Mouse (Mus musculus) right cerebral cortex, postnatal 4 days (tissue): ENCODE measurements around the gene Slc6a9.

Experiments used
- DNase-seq: peaks from one replicate; pipeline ENCODE4 v3.0.0-alpha.2; 2022

The Slc6a9 gene

DNA sequence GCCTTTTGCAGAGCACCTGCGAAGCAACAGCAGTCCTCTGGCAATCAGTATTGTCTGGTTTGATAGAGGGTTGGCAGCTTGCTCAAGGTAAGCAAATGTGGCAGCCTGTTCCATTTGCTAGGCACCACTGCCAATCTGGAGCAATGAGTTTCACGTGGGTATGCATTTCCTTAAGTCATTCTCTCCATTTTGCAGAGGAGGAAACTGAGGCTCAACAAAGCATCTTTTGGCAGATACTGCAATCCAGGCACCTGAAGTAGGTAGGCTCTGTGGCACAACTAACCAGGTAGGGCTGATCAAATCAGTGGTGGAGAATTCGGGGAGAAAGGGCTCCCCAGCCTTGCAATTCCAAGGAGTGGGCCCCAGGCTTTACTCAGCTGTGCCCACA lies at the start of gene Slc6a9:
TSS of gene Slc6a9 (plus strand) at position 50 of the 388 bp plus-strand sequence.
- no peak for DNase-seq

DNA sequence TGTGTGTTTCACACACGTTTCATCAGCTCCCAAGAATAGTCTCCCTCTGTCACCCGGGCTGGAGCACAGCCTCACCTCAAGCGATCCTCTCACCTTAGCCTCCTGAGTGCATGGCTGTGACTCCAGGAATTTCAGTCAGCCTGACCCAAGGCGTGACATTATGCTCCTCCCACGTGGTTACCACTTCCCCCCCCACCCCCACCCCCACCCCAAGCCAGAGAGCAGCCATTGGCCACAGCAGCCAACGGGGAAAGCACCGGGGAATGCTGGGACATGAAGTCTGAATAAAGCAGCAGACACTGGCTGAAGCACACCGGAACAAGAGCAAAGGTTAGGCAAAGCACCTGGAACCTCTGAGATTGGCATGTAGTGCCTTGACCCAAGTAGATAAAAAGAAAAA lies 47.3 kb upstream of the Slc6a9 start:
- DNase-seq, result no peak

GRCm38 (mm10) chr4:117788308-117788707 lies 46.0 kb upstream of the Slc6a9 start:
- no peak for DNase-seq

- DNase-seq, result no peak
Observed at GRCm38 (mm10) chr4:117799904-117800303, 34.4 kb upstream of the Slc6a9 start.

DNA sequence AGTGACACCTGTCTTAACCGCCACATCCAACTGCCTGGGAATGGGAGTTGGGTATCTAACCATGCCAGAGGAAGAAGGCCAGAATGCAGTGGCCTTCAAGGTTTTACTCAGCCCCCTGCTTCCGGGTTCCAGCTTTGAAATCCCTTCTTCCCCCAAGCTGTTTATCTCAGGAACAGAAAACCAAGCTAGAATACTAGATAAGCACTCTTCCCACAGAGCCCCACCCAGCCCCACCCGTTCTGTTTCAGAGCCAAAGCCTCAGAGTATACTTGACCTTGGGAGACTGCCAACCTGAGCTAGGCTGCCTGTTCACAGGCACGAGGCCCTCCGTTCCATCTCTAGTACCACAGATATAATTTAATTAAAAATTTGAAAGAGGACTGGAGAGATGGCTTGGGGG lies 27.3 kb upstream of the Slc6a9 start:
- DNase-seq, result no peak

- no peak for DNase-seq
Observed at GRCm38 (mm10) chr4:117810933-117811332, 23.4 kb upstream of the Slc6a9 start.

DNA sequence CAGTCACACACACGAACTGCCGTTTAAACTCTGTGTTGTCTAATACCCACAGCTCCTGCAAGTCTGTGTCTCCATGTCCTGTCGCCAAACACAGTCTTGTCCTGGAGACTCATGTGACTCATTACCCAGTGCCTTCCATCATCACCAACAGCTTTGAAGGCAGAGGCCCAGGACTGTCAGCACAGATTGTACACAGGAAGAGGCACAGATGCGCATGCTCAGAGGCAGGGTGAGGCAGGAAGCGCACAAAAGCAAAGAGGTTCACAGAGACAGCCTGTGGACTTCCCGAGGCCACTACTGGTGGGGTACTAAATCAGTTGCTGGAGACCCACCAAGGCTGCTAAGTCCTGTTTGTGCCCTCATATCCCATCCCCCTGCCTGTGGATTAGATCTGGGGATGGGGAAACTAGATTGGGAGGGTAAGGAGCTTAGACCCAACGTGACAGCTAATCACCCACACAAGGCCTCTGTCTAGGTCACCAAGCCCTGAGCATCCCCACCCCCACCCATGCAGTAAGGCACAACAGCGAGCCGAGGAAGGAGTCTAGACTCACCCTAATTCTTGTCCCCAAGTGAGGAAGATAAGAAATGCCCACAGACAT lies 20.6 kb upstream of the Slc6a9 start:
- no peak for DNase-seq

- DNase-seq, result no peak
Observed at GRCm38 (mm10) chr4:117814333-117814732, 20.0 kb upstream of the Slc6a9 start.

GRCm38 (mm10) chr4:117816776-117817175 lies 17.5 kb upstream of the Slc6a9 start:
- no peak for DNase-seq

GRCm38 (mm10) chr4:117818032-117818431 lies 16.3 kb upstream of the Slc6a9 start:
- no peak for DNase-seq

DNA sequence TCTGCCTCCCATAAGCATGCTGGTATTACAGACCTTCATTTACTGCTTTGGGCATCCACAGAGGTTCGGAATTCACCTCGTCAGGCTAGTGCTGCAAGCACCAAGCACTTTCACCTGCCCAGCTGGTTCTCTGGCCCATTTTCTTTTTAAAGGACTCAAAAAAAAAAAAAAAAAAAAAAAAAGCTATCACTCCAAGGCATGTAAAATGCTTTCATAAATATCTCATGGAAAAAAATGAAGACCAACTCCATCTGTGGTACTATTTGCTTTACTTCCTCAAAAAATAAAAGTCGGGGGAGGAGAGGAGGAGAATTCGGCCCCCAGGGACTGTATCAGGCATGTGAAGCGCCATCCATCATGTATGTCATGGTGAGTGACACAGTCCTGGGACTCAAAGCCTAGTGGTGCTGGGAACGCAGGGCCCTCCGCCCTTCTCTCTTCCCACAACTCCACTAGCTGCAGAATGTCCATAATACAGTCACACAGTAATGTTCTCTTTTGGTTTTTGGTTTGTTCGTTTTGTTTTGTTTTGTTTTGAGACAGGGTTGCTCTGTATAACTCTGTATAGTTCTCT lies 5.6 kb upstream of the Slc6a9 start:
- DNase-seq, result no peak

GRCm38 (mm10) chr4:117829260-117830123 lies 4.8 kb upstream of the Slc6a9 start:
- peak; percentile 55 for DNase-seq

DNA sequence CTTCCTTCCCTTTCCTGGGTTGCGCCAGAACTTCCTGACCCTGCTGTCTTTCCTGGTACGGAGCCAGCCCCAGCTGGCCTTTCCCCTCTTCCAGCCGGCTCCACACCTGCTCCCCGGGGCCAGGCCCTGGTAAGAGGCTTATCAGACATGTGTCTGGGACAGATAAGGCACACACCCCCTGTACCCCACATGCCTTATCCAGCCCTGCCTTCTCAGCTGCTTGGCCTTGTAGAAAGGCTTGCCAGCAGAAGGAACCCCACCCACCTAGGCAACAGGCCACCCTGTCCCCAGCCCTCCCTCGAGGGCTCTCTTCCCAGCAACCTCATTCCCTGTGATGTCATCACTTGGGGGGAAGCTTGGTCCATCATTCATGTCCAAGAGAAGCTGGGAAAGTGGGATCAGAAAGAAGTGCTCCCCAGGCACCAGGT lies 4.2 kb upstream of the Slc6a9 start:
- DNase-seq, result no peak

DNA sequence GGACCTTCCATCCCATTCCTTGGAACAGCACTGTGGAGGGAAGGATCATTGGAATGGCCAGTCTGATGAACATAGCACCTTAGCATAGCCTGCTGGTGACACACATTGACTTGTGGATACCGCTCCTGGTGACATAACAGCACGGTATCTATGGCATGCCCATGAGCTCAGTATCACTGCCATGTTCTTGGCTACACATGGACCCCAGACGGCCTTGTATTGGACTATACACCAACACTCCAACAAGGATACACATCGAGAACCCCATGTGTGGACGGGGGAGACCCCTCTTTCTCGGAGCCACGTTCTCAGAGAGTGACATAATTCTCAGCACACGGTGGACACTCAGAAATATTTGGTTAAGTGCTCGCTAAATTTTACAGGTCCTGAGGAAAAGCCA lies 3.5 kb upstream of the Slc6a9 start:
- no peak for DNase-seq

DNA sequence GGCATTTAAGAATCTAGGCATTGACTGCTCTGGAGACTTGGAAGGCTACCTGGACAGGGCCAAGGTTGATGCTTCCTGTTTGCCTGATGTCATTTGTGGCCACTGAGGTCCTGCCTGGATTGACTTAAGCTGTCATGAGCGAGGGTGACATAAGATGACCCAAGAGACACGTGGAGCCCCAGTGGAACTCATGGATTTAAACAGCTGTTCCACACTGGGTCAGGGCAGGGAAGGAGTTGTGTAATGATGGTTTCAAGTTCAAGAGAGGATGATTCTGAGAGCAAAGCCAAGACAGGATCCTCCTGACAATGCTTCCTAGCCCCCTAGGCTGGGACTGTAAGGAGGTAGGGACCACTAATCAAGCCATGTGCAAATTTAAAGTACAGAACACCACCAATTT lies 2.8 kb upstream of the Slc6a9 start:
- no peak for DNase-seq

GRCm38 (mm10) chr4:117831920-117832691 lies 2.2 kb upstream of the Slc6a9 start:
- no peak for DNase-seq

DNA sequence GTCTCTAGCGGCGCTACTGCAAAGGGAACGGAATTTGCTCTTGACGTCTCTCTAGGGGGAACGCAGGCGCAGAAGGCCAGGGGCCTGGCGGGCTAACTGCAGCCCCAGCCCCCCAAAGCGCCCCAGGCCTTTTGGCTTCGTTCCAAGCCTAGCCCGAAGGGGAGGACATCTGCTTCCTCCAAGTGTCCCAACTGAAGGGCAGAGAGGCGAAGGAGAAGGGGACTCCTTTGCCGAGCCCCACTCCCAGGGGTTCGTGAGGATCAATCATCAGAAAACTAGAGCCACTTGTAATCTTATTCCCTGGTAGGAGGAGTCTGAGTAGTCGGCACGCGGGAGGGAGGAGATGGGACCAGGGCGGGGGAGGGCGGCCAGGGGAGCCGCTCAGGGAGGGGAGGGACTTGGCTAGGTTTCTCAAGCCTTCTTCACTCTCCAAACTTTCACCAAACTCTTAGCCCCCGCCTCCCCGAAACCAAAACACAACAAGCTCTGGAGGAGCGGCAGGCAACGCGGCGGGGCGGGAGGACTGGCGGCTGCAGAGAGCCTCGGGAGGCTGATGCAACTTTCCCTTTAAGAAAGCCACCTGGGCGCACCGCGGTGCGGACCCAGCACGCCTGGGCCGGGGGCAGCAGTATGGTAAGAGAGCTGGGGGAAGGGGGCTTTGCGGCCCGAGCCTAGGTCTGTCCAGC lies 682 bp downstream of the Slc6a9 start:
- DNase-seq, result peak; percentile 66

- DNase-seq, result peak; percentile 58
Observed at GRCm38 (mm10) chr4:117835531-117836111, 1.3 kb downstream of the Slc6a9 start.

GRCm38 (mm10) chr4:117836204-117836767 lies 2.0 kb downstream of the Slc6a9 start:
- DNase-seq, result peak; percentile 95

DNA sequence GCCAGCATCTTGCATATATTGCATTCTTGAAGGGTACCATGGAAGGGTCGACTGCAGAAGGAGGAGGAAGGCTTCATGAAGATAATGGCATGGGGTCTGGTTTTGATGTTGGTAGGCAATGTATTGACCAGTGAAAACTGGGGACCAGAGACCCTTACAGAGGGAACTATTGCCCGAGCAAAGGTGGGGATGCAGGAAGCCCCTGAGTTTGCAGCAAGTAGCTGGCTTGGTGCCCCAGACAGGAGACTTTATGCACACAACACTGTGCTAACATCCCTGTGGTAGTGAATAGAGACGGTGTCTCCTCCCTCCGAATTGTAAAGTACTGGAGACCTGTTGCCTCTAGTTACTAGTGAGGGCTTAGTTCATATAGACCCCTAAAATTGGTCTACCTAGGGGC lies 3.0 kb downstream of the Slc6a9 start:
- DNase-seq, result no peak

DNA sequence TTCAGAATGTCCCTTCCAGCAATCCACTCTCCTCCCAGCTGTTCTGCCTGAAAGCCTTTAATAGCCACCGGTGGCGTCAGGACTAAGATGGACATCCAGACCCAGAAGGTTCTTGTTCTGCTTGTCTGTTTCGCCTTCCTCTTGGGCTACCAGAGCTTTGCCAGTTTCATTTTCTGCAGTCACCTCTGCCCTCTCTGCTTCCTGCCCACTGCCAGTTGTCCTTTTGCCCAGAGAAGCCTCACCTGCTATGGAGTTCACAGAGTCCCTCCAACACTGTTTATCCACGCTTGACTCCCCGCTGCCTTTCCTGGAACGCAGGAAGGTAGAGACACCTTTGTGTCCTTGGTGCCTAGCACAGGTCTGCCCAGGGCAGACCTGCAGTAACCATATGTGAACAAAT lies 5.1 kb downstream of the Slc6a9 start:
- no peak for DNase-seq

DNA sequence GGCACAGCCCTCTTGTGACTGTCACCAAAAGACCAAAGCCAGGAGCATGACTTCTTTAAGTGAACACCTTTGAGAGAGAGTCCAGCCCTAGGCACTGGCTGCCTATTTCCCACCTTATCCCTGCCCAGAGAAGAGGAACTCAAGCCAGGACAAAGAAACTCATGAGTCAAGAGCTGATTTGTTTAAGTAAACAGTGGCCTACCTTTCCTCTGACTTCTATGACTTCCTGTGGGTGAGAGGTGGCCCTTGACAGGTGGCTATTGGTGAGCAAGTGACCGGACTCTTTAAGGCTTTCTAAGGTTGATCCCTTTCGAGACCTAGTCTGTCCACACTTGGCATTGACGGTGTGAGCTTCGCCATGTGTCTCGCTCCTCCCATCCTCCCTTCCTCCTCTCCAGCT lies 6.5 kb downstream of the Slc6a9 start:
- no peak for DNase-seq
